Mouse (Mus musculus) liver, embryonic 15.5 days (tissue): ENCODE measurements around the gene Baz2b. TPM values are rescaled to one million over a fixed set of nuclear protein-coding genes. Genes with fewer than 3 reads are reported as not detected.

Experiments used
- ATAC-seq: fragments of 200-750 bp; cut with Nextera tagmentation; 2 replicates; pipeline ENCODE4 v1.8.0; 2017; ENCODE audit warnings: moderate number of reproducible peaks, mild to moderate bottlenecking, moderate library complexity; ENCODE audit not compliant: insufficient read depth
- H3K27ac ChIP-seq: fragments of 300-500 bp; sonication (generic); replicated peaks from 2 replicates; pipeline ENCODE4 v1.5.1; 2015; ENCODE audit warnings: mild to moderate bottlenecking, inconsistent platforms
- H3K27me3 ChIP-seq: fragments of 300-500 bp; sonication (generic); 2 replicates; pipeline ENCODE4 v1.6.1; 2015; ENCODE audit warnings: mild to moderate bottlenecking, inconsistent platforms
- H3K36me3 ChIP-seq: fragments of 300-500 bp; sonication (generic); replicated peaks from 2 replicates; pipeline ENCODE4 v1.6.1; 2015; ENCODE audit warnings: moderate library complexity, mild to moderate bottlenecking, inconsistent platforms
- H3K4me1 ChIP-seq: fragments of 300-500 bp; sonication (generic); replicated peaks from 2 replicates; pipeline ENCODE4 v1.6.1; 2015; ENCODE audit warnings: inconsistent platforms
- H3K4me2 ChIP-seq: fragments of 300-500 bp; sonication (generic); 2 replicates; pipeline ENCODE4 v1.6.1; 2015; ENCODE audit warnings: moderate library complexity, mild to moderate bottlenecking, inconsistent platforms
- H3K4me3 ChIP-seq: fragments of 300-500 bp; sonication (generic); replicated peaks from 2 replicates; pipeline ENCODE4 v1.5.1; 2015; ENCODE audit warnings: mild to moderate bottlenecking, inconsistent platforms
- H3K9ac ChIP-seq: fragments of 300-500 bp; sonication (generic); 2 replicates; pipeline ENCODE4 v1.6.1; 2015; ENCODE audit warnings: moderate library complexity, mild to moderate bottlenecking, inconsistent platforms
- H3K9me3 ChIP-seq: fragments of 300-500 bp; sonication (generic); replicated peaks from 2 replicates; pipeline ENCODE4 v1.6.1; 2016; ENCODE audit warnings: inconsistent platforms
- WGBS: fragments of 180-500 bp; shearing (Covaris S2); methylation state at CpG from one replicate; pipeline ENCODE4 v1.1.7; 2015; ENCODE audit warnings: mixed read lengths; ENCODE audit not compliant: insufficient replicate concordance; 5-methylcytosine and 5-hydroxymethylcytosine counted together
- polyA plus RNA-seq: library from polyadenylated mRNA; unstranded; fragments of >200 nt; fragmentation: Nextera tagmentation; extraction: Ambion mirVana; gene quantifications from 2 replicates; pipeline ENCODE4 v1.2.1, GENCODE M21; 2015

Gene Baz2b
- polyA plus RNA-seq, 1 experiment from 2014 or later = 14.8 TPM

- Histone ChIP-seq H3K36me3 (peaks cover 19% of the 10 kb centered on the region), H3K4me3 (no peak overlapping the region), H3K9ac (no peak overlapping the region), H3K4me1 (no peaks in the 10 kb centered on the region), H3K4me2 (no peak overlapping the region), H3K27ac (no peak overlapping the region), H3K9me3 (no peaks in the 10 kb centered on the region), H3K27me3 (no peaks in the 10 kb centered on the region)
- 70% methylated on average over 7 of the region's 7 CpGs for WGBS
- ATAC-seq = no peak
Measured at GRCm38 (mm10) chr2:59896400-59896799, 313.2 kb downstream of the Baz2b start.

DNA sequence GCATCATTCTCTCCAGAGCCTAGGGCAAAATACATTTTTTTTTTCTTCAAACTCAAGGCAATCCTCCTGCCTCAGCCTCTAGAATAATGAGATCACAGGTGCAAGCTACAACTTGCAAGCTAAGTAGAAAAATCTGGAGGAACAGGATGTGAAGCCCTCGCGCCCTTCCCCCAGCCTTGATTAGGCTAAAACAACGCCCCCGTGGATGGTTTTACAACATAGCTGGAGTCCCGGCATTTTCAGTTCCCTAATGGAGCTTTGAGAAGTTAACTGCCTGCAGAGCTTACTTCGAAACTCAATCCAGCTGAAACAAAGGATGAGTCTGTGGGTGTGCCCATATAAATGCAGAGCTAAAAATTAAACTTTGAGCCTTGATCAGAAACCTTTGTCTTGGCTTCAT lies 319.9 kb downstream of the Baz2b start:
- ATAC-seq = no peak
- Histone ChIP-seq H3K4me2 (no peak overlapping the region), H3K4me3 (no peak overlapping the region), H3K36me3 (no peaks in the 10 kb centered on the region), H3K27me3 (no peaks in the 10 kb centered on the region), H3K27ac (no peak overlapping the region), H3K4me1 (no peaks in the 10 kb centered on the region), H3K9ac (no peak overlapping the region), H3K9me3 (no peaks in the 10 kb centered on the region)
- WGBS = 56% methylated on average over 6 of the region's 6 CpGs

GRCm38 (mm10) chr2:59882742-59883281 lies 326.8 kb downstream of the Baz2b start:
- Histone ChIP-seq H3K36me3 (no peaks in the 10 kb centered on the region), H3K27me3 (no peaks in the 10 kb centered on the region), H3K4me1 (peaks cover 24% of the 10 kb centered on the region), H3K27ac (peak overlapping the region; percentile 62), H3K4me2 (peak overlapping the region; percentile 98), H3K9me3 (no peaks in the 10 kb centered on the region), H3K4me3 (peak overlapping the region; percentile 84), H3K9ac (peak overlapping the region; percentile 7; the same call in 1 of the 2 replicates)
- WGBS = 29% methylated on average over 8 of the region's 8 CpGs
- ATAC-seq = peak; percentile 66

DNA sequence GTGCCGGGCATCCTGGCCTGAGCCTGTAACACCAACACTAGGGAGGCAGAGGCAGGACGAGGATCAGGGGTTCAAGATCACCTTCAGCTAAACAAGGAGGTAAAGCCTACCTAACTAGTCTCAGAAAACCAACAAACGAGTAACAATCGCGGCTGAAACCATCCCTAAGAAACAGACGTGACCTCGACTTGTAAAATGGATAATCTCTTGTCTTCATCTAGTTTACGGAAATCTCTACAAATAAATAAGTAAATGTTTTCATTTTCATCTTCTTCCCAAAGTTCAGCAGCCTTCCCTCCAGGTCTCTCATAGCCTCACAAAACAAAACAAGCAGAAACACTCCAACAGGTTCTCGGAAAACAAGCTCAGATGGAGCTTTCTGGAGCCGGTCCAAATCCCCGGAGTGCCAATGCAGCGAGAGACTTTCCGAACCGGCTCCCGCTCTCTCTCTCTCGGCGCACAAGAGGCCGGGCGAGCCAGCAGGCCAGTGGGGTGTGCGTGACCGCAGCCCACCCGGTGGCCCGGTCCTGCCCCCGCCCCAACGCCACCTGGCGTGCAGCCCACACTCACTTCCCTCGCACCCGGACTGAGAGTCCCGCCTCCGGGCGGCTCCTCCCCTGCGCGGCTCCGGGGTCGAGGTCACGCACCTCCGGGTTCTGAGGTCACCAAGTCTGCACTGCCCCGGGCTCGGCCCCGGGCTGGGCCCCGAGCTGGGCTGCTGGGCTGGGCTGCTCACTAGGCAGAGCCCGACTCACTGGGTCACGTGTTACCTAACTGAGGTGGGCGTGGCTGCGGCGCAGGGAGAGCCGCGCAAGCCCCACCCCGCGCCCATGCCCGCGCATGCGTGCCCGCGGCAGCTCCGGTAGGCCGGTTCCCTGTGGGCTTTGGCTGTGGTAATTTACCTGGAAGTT lies 327.6 kb downstream of the Baz2b start, which contains the start of gene Wdsub1:
TSS of gene Wdsub1 (minus strand) at position 761 of the 911 bp plus-strand sequence.
- H3K4me2 ChIP-seq = peak within 1 kb of the TSS; percentile 98
- H3K36me3 ChIP-seq = no peaks in the 10 kb centered on the region
- no peaks in the 10 kb centered on the region for H3K9me3 ChIP-seq
- peak within 1 kb of the TSS; percentile 78 for H3K27ac ChIP-seq
- WGBS = 2% methylated on average over 57 of the region's 57 CpGs
- H3K4me1 ChIP-seq = peaks cover 24% of the 10 kb centered on the region
- H3K27me3 ChIP-seq = no peaks in the 10 kb centered on the region
- peak within 1 kb of the TSS; percentile 84 for H3K4me3 ChIP-seq
- ATAC-seq = peak; percentile 95
- H3K9ac ChIP-seq = peak within 1 kb of the TSS; percentile 77

- Histone ChIP-seq H3K27me3 (no peaks in the 10 kb centered on the region), H3K36me3 (no peaks in the 10 kb centered on the region), H3K27ac (no peak overlapping the region), H3K4me3 (peak overlapping the region; percentile 84), H3K9ac (peak overlapping the region; percentile 77; the same call in 1 of the 2 replicates), H3K4me2 (peak overlapping the region; percentile 98), H3K9me3 (no peaks in the 10 kb centered on the region), H3K4me1 (peaks cover 24% of the 10 kb centered on the region)
- no peak for ATAC-seq
- WGBS = 12% methylated on average over 6 of the region's 6 CpGs
Measured at GRCm38 (mm10) chr2:59881404-59881803, 328.2 kb downstream of the Baz2b start.

- no peaks in the 10 kb centered on the region for H3K27me3 ChIP-seq
- 76% methylated on average over 19 of the region's 19 CpGs for WGBS
- no peak for ATAC-seq
- H3K36me3 ChIP-seq = no peaks in the 10 kb centered on the region
- H3K9ac ChIP-seq = no peak overlapping the region
- no peak overlapping the region for H3K4me2 ChIP-seq
- no peak overlapping the region for H3K27ac ChIP-seq
- no peaks in the 10 kb centered on the region for H3K9me3 ChIP-seq
- peaks cover 18% of the 10 kb centered on the region for H3K4me1 ChIP-seq
- H3K4me3 ChIP-seq = no peak overlapping the region
Measured at GRCm38 (mm10) chr2:59878221-59878620, 331.4 kb downstream of the Baz2b start.

DNA sequence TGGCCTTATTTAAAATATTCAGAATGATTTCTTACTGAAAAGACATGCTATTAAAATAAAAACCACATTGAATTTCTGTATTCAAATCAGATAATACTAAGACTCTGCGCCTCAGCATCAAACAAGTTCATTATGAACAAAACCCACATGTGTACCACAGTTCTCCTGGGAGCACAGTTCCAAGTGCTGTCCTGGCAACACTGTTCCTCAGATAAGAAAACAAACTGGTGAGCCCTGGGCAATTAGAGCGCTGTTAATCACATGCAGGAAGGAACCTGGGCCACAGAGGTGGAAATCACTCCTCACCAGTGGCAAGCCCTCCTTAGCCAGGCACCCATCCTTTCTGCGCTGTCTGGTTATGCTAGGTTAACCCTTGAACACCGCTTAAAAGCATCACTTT lies 332.3 kb downstream of the Baz2b start:
- Histone ChIP-seq H3K4me3 (no peak overlapping the region), H3K27ac (no peak overlapping the region), H3K9me3 (no peaks in the 10 kb centered on the region), H3K4me2 (no peak overlapping the region), H3K27me3 (no peaks in the 10 kb centered on the region), H3K4me1 (peaks cover 11% of the 10 kb centered on the region), H3K36me3 (no peaks in the 10 kb centered on the region), H3K9ac (no peak overlapping the region)
- WGBS = 66% methylated on average over 4 of the region's 4 CpGs
- no peak for ATAC-seq

- Histone ChIP-seq H3K4me2 (no peak overlapping the region), H3K4me1 (peaks cover 3% of the 10 kb centered on the region), H3K9me3 (no peaks in the 10 kb centered on the region), H3K36me3 (no peaks in the 10 kb centered on the region), H3K27ac (no peak overlapping the region), H3K4me3 (no peak overlapping the region), H3K27me3 (no peaks in the 10 kb centered on the region), H3K9ac (no peak overlapping the region)
- 83% methylated on average over 15 of the region's 15 CpGs for WGBS
- no peak for ATAC-seq
Measured at GRCm38 (mm10) chr2:59876482-59876881, 333.2 kb downstream of the Baz2b start.

DNA sequence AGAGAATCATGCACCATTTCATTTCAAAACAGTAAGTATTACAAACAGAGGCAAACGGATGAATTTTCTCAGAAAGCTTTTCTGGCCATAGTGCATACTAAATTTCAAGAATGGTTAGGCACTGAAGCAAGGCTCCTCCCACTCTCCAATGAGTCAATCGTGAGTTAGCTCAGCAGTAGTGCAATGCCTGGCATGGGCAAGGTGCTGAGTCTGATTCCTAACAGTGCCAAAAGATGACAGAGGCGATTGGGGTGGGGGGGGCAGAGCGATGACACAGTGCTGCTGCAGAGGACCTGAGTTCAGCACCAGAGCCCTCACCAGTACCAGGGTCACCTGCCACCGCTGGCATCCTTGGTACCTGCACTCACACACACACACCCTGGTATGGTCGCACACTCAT lies 339.1 kb downstream of the Baz2b start:
- H3K9me3 ChIP-seq = no peaks in the 10 kb centered on the region
- no peak overlapping the region for H3K4me3 ChIP-seq
- H3K36me3 ChIP-seq = no peaks in the 10 kb centered on the region
- H3K9ac ChIP-seq = no peak overlapping the region
- H3K4me2 ChIP-seq = no peak overlapping the region
- H3K27me3 ChIP-seq = no peaks in the 10 kb centered on the region
- ATAC-seq = no peak
- 71% methylated on average over 6 of the region's 6 CpGs for WGBS
- H3K27ac ChIP-seq = no peak overlapping the region
- H3K4me1 ChIP-seq = no peaks in the 10 kb centered on the region

GRCm38 (mm10) chr2:59862618-59863017 lies 347.0 kb downstream of the Baz2b start:
- H3K9me3 ChIP-seq = no peaks in the 10 kb centered on the region
- H3K4me2 ChIP-seq = no peak overlapping the region
- no peak overlapping the region for H3K27ac ChIP-seq
- no peak overlapping the region for H3K4me3 ChIP-seq
- no peaks in the 10 kb centered on the region for H3K27me3 ChIP-seq
- 68% methylated on average over 6 of the region's 6 CpGs for WGBS
- no peaks in the 10 kb centered on the region for H3K4me1 ChIP-seq
- ATAC-seq = no peak
- H3K9ac ChIP-seq = no peak overlapping the region
- H3K36me3 ChIP-seq = no peaks in the 10 kb centered on the region

DNA sequence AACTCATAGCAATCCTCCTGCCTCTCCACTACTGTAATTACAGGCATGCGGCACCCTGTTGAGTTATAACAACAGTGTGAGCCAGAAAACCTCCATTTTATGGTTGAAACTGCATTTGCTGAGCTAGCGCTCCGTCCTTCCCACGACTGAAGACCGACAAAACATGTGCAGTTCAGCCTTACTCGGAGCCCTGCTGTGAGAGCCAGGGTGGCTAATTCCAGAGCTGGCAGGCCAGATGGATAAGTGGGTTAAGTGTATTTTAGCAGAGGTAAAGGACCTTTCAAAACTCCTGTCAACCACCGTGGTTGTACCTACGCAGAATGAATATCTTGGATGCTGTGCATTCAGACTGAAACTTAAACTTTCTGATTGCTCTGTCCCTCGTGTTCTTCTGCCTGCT lies 355.3 kb downstream of the Baz2b start:
- WGBS = 80% methylated on average over 9 of the region's 9 CpGs
- Histone ChIP-seq H3K4me1 (no peaks in the 10 kb centered on the region), H3K4me2 (no peak overlapping the region), H3K27ac (no peak overlapping the region), H3K4me3 (no peak overlapping the region), H3K36me3 (no peaks in the 10 kb centered on the region), H3K9ac (no peak overlapping the region), H3K27me3 (no peaks in the 10 kb centered on the region), H3K9me3 (no peaks in the 10 kb centered on the region)
- no peak for ATAC-seq
